Mouse (Mus musculus) CH12.LX (cell line): ENCODE data around the gene Dynll2. TPM values are rescaled to one million over a fixed set of nuclear protein-coding genes. Genes with fewer than 3 reads are reported as not detected.
"Not testable (repeated sequence)": the region's sequence is repeated elsewhere in the genome, so short reads cannot be mapped to it uniquely, and the experiment has no call there.

Experiments used
- DNase-seq: peaks from one replicate; pipeline ENCODE4 v3.0.0-alpha.2; 2013; ENCODE audit errors: extremely low read depth
- H3K27ac ChIP-seq: 2 replicates; pipeline ENCODE4 v1.5.1; 2012; ENCODE audit warnings: low read depth, mild to moderate bottlenecking, control low read depth, moderate library complexity; ENCODE audit not compliant: insufficient read depth
- H3K27me3 ChIP-seq: replicated peaks from 2 replicates; pipeline ENCODE3; 2012; ENCODE audit warnings: inconsistent platforms
- H3K36me3 ChIP-seq, 2 experiments: replicated peaks in 1 of 2; 2 replicates each; pipeline versions ENCODE3 to v1.6.1; 2012; ENCODE audit warnings: inconsistent platforms in 1 of 2, low read length in 1 of 2, mild to moderate bottlenecking in 1 of 2, mixed read lengths in 1 of 2, moderate library complexity in 1 of 2; ENCODE audit not compliant: control insufficient read depth in 1 of 2, insufficient read depth in 1 of 2
- H3K4me1 ChIP-seq, 2 experiments: 2 replicates each; pipeline ENCODE4 v1.6.1; 2012; ENCODE audit warnings: inconsistent platforms in 1 of 2, moderate library complexity in 1 of 2; ENCODE audit not compliant: insufficient read depth in 2 of 2, control insufficient read depth in 1 of 2
- H3K4me2 ChIP-seq: 2 replicates; pipeline ENCODE4 v1.6.1; 2012; ENCODE audit warnings: low read depth, mild to moderate bottlenecking, control low read depth; ENCODE audit not compliant: poor library complexity, insufficient read depth, severe bottlenecking
- H3K4me3 ChIP-seq, 3 experiments: fragments of 150-350 bp in 1 of 3; sonication (generic) in 1 of 3; replicated peaks in 1 of 3; 2 replicates each; pipeline versions ENCODE3 to v1.5.1; 2011 to 2012; ENCODE audit warnings: low read depth in 2 of 3, low read length in 2 of 3, mild to moderate bottlenecking in 2 of 3, moderate library complexity in 2 of 3, control low read depth in 1 of 3, improper control_type of control experiment in 1 of 3, inconsistent platforms in 1 of 3, mixed read lengths in 1 of 3; ENCODE audit not compliant: poor library complexity in 1 of 3
- H3K79me2 ChIP-seq: replicated peaks from 2 replicates; pipeline ENCODE4 v1.6.1; 2012; ENCODE audit warnings: mild to moderate bottlenecking, moderate library complexity; ENCODE audit not compliant: control insufficient read depth, poor library complexity, insufficient read depth, severe bottlenecking; ENCODE audit errors: extremely low read depth
- H3K9ac ChIP-seq: 2 replicates; pipeline ENCODE4 v1.6.1; 2012; ENCODE audit warnings: low read depth, mild to moderate bottlenecking, control low read depth, moderate library complexity; ENCODE audit not compliant: insufficient read depth
- H3K9me3 ChIP-seq: replicated peaks from 2 replicates; pipeline ENCODE3; 2012; ENCODE audit warnings: low read length, inconsistent platforms, mixed read lengths
- CHD1 ChIP-seq: IDR thresholded peaks from 2 replicates; pipeline ENCODE4 v1.6.1; 2012; ENCODE audit warnings: low read depth, low read length, improper control_type of control experiment, inconsistent platforms
- CHD2 ChIP-seq: IDR thresholded peaks from 2 replicates; pipeline ENCODE4 v1.6.1; 2011; ENCODE audit warnings: low read length, improper control_type of control experiment
- CTCF ChIP-seq, 2 experiments: IDR thresholded peaks in 1 of 2; conservative IDR thresholded peaks in 1 of 2; 2 replicates each; pipeline ENCODE4 v1.5.1; 2011 to 2012; ENCODE audit warnings: low read depth in 2 of 2, low read length in 2 of 2, improper control_type of control experiment in 1 of 2, inconsistent platforms in 1 of 2, mild to moderate bottlenecking in 1 of 2, moderate library complexity in 1 of 2
- E2F4 ChIP-seq: IDR thresholded peaks from 2 replicates; pipeline ENCODE4 v1.6.1; 2011; ENCODE audit warnings: low read depth, low read length, improper control_type of control experiment; ENCODE audit not compliant: insufficient replicate concordance
- ETS1 ChIP-seq: conservative IDR thresholded peaks from 2 replicates; pipeline ENCODE4 v1.6.1; 2012; ENCODE audit warnings: low read depth, mild to moderate bottlenecking, inconsistent platforms, low read length, improper control_type of control experiment, moderate library complexity
- GABPA ChIP-seq: IDR thresholded peaks from 2 replicates; pipeline ENCODE4 v1.6.1; 2012; ENCODE audit warnings: low read depth, low read length, improper control_type of control experiment, inconsistent platforms; ENCODE audit not compliant: insufficient replicate concordance
- HCFC1 ChIP-seq: IDR thresholded peaks from 2 replicates; pipeline ENCODE4 v1.6.1; 2012; ENCODE audit warnings: low read depth, mild to moderate bottlenecking, inconsistent platforms, low read length, improper control_type of control experiment
- IRF4 ChIP-seq: IDR thresholded peaks from 2 replicates; pipeline ENCODE4 v1.6.1; 2014; ENCODE audit warnings: low read depth, mild to moderate bottlenecking, inconsistent platforms, low read length, improper control_type of control experiment
- MAX ChIP-seq: IDR thresholded peaks from 2 replicates; pipeline ENCODE4 v1.6.1; 2011; ENCODE audit warnings: low read length, improper control_type of control experiment
- MEF2A ChIP-seq: IDR thresholded peaks from 2 replicates; pipeline ENCODE4 v1.6.1; 2014; ENCODE audit warnings: low read depth, mild to moderate bottlenecking, inconsistent platforms, low read length, improper control_type of control experiment, borderline replicate concordance
- MYC ChIP-seq: IDR thresholded peaks from 2 replicates; pipeline ENCODE4 v1.6.1; 2011; ENCODE audit warnings: low read depth, mild to moderate bottlenecking, improper control_type of control experiment, low read length
- NELFE ChIP-seq: IDR thresholded peaks from 2 replicates; pipeline ENCODE4 v1.6.1; 2011; ENCODE audit warnings: low read depth, low read length, improper control_type of control experiment
- POLR2AphosphoS2 ChIP-seq: IDR thresholded peaks from 2 replicates; pipeline ENCODE4 v1.6.1; 2011; ENCODE audit warnings: low read depth, low read length, improper control_type of control experiment
- RAD21 ChIP-seq: IDR thresholded peaks from 2 replicates; pipeline ENCODE4 v1.6.1; 2011; ENCODE audit warnings: low read depth, mild to moderate bottlenecking, low read length, improper control_type of control experiment, moderate library complexity
- RCOR1 ChIP-seq: conservative IDR thresholded peaks from 2 replicates; pipeline ENCODE4 v1.6.1; 2012; ENCODE audit warnings: low read depth, mild to moderate bottlenecking, inconsistent platforms, low read length, improper control_type of control experiment
- SMC3 ChIP-seq: IDR thresholded peaks from 2 replicates; pipeline ENCODE4 v1.6.1; 2011; ENCODE audit warnings: low read depth, low read length, improper control_type of control experiment
- TBP ChIP-seq: conservative IDR thresholded peaks from 2 replicates; pipeline ENCODE4 v1.6.1; 2011; ENCODE audit warnings: low read depth, low read length, improper control_type of control experiment
- TCF12 ChIP-seq: IDR thresholded peaks from 2 replicates; pipeline ENCODE4 v1.6.1; 2014; ENCODE audit warnings: low read depth, mild to moderate bottlenecking, inconsistent platforms, low read length, improper control_type of control experiment
- UBTF ChIP-seq: IDR thresholded peaks from 2 replicates; pipeline ENCODE4 v1.6.1; 2012; ENCODE audit warnings: low read depth, mild to moderate bottlenecking, inconsistent platforms, low read length, improper control_type of control experiment, moderate library complexity
- ZC3H11A ChIP-seq: IDR thresholded peaks from 2 replicates; pipeline ENCODE4 v1.6.1; 2012; ENCODE audit warnings: low read depth, mild to moderate bottlenecking, inconsistent platforms, low read length, improper control_type of control experiment
- ZKSCAN1 ChIP-seq: IDR thresholded peaks from 2 replicates; pipeline ENCODE4 v1.6.1; 2012; ENCODE audit warnings: low read depth, inconsistent platforms, low read length, improper control_type of control experiment, borderline replicate concordance
- ZMIZ1 ChIP-seq: IDR thresholded peaks from 2 replicates; pipeline ENCODE4 v1.6.1; 2012; ENCODE audit warnings: low read depth, mild to moderate bottlenecking, inconsistent platforms, low read length, improper control_type of control experiment
- ZNF384 ChIP-seq: IDR thresholded peaks from 2 replicates; pipeline ENCODE4 v1.6.1; 2012; ENCODE audit warnings: low read depth, low read length, improper control_type of control experiment, inconsistent platforms
- dilution Hi-C: fragments of 300-500 bp; cut with MboI; formaldehyde crosslinking; loops from 2 replicates; pipeline ENCODE4 v1.14.3; 2020; ENCODE audit warnings: low sequenced_read_pairs; ENCODE audit not compliant: extremely low pct_unique_long_range_greater_than_20kb, extremely low pct_ligation_motif_present
- in situ Hi-C: fragments of 300-500 bp; cut with MboI; formaldehyde crosslinking; loops from 3 replicates; pipeline ENCODE4 v1.14.3; 2019; ENCODE audit warnings: low sequenced_read_pairs, low pct_ligation_motif_present, low pct_unique_long_range_greater_than_20kb, mixed read lengths
- polyA plus RNA-seq: library from polyadenylated mRNA; unstranded; fragments of >175 nt; gene quantifications from 2 replicates; pipeline ENCODE4 v1.2.1, GENCODE M21; 2012; ENCODE audit warnings: low read depth; ENCODE audit not compliant: insufficient read length
- total RNA-seq, 2 experiments: library from RNA; depleted of rRNA; stranded (reverse); fragments of 300-350 nt in 1 of 2; fragments of >200 nt in 1 of 2; gene quantifications; 2 replicates each; pipeline ENCODE4 v1.2.3; 2012 to 2014

The Dynll2 gene
- total and polyA plus RNA-seq, 3 experiments = 14.0 to 147 (median 35.8) TPM

DNA sequence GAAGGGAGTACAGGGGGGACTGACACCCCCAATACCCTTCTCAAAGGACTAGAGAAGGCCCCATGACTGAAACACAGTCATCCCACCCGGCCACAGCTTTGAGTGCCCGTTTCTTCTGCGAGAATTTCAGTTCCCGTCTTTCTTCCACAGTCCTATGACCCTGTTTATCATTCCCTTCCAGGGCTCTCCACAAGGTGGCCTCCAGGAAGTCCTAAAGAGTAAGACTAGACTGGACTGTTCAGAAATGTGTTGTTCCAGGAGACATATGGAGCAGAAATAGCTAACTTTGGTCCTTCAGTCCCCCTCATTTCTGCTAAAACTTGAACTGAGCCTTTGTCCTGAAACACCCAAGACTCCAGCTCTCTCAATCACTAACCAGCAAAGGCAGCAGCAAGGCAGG, 8.4 kb downstream of the Dynll2 start:
- no peak for DNase-seq
- Histone ChIP-seq H3K4me2 (no peak overlapping the region), H3K9ac (no peak overlapping the region), H3K4me3 (no peak overlapping the region), H3K79me2 (peaks cover 3% of the 10 kb centered on the region), H3K36me3 (peaks cover 54 to 76% of the 10 kb centered on the region in 2 experiments), H3K27me3 (no peaks in the 10 kb centered on the region), H3K9me3 (no peaks in the 10 kb centered on the region), H3K27ac (no peak overlapping the region), H3K4me1 (peaks cover 5 to 17% of the 10 kb centered on the region in 2 experiments)
- in situ Hi-C loops (no loop called here), dilution Hi-C loops (no loop called here)
- no peak for TF ChIP-seq CHD1
- no peak for TF ChIP-seq POLR2AphosphoS2
- TF ChIP-seq MEF2A = no peak
- peak in 1 of 2 experiments; percentile 33; a peak in 3 of 4 replicates for TF ChIP-seq CTCF (conservative IDR thresholded peaks at IDR 0.05 in 1 of 2, IDR thresholded peaks at IDR 0.05 in 1 of 2; ENCODE audit: low read depth in 2 of 2, low read length in 2 of 2)
- no peak for TF ChIP-seq RAD21
- TF ChIP-seq IRF4 = no peak
- no peak for TF ChIP-seq ZC3H11A
- TF ChIP-seq SMC3 = peak; percentile 13
- no peak for TF ChIP-seq ZMIZ1
- TF ChIP-seq ZNF384 = no peak

DNA sequence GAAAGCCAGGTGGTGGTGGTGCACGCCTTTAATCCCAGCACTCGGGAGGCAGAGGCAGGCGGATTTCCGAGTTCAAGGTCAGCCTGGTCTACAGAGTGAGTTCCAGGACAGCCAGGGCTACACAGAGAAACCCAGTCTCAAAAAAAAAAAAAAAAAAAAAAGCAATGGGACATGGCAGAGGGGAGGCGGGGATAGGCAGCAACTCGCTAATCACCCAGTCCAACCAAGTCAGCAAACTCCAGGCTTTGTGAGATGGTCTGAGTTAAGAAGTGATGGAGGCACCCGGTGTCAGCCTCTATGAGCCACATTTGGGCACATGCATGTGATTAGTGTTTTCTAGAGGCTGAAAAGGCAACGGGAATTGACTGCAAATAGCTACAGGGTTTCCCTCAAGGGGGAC, 10.3 kb downstream of the Dynll2 start:
- H3K4me2 ChIP-seq, H3K79me2 ChIP-seq, H3K9ac ChIP-seq, DNase-seq, dilution Hi-C loops, H3K27me3 ChIP-seq, H3K27ac ChIP-seq, H3K9me3 ChIP-seq, H3K4me3 ChIP-seq, in situ Hi-C loops: not testable (repeated sequence)
- peaks cover 44 to 57% of the 10 kb centered on the region in 2 experiments for H3K36me3 ChIP-seq
- H3K4me1 ChIP-seq = peaks cover 2 to 11% of the 10 kb centered on the region in 2 experiments; a peak in 3 of 4 replicates

DNA sequence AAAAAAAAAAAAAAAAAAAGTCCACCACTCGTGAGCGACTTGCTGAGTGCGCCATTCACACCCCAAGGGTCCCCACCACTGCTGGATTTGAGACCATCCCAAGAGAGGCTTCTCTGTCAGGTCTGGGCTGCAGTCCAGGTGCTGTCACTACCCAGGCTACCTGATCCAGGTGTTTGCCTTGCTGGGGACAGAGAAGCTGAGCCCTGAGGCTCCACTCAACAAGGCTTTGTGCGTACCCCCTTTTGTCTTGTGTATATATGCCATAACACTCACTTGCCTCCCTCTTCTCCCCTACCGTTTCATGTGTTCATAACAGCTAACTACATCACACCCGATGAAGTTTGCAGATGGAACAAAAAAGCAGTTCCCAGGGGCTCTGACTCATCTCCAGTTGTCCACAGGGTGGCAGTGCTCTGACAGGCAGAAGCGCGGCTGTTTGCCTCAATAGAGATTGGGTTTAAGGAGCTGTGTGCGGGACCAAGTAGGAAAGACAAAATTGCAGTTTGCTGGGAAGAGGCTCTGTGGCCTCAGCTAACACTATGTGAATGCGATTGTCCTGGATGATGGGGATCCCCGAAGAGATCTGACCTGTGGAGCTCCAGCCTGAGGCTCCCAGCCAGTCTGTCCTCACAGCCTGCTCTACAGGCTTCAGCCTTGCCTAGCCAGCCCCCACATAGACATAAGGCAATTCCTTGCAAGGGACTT, 12.7 kb downstream of the Dynll2 start:
- peaks cover 2 to 11% of the 10 kb centered on the region in 2 experiments; a peak in 3 of 4 replicates for H3K4me1 ChIP-seq
- peaks cover 20 to 33% of the 10 kb centered on the region in 2 experiments for H3K36me3 ChIP-seq
- H3K79me2 ChIP-seq = no peaks in the 10 kb centered on the region
- no peak overlapping the region for H3K27ac ChIP-seq
- peak; percentile 80 for DNase-seq
- H3K9ac ChIP-seq = no peak overlapping the region
- H3K4me3 ChIP-seq = no peak overlapping the region
- no peaks in the 10 kb centered on the region for H3K9me3 ChIP-seq
- H3K4me2 ChIP-seq = no peak overlapping the region
- in situ Hi-C loops = no loop called here
- H3K27me3 ChIP-seq = peaks cover 22% of the 10 kb centered on the region
- dilution Hi-C loops = no loop called here
- TF ChIP-seq E2F4 = no peak
- TF ChIP-seq MYC = peak; percentile 49; the same call in 1 of the 2 replicates
- TF ChIP-seq IRF4 = peak; percentile 58; the same call in 1 of the 2 replicates
- no peak for TF ChIP-seq UBTF
- no peak for TF ChIP-seq MEF2A
- TF ChIP-seq TCF12 = peak; percentile 58; the same call in 1 of the 2 replicates
- TF ChIP-seq CTCF (conservative IDR thresholded peaks at IDR 0.05 in 1 of 2, IDR thresholded peaks at IDR 0.05 in 1 of 2; ENCODE audit: low read depth in 2 of 2, low read length in 2 of 2) = peak; percentile 43 to 98; a peak in 3 of 4 replicates
- TF ChIP-seq RAD21 = peak; percentile 91
- no peak for TF ChIP-seq ETS1
- no peak for TF ChIP-seq POLR2AphosphoS2
- TF ChIP-seq ZMIZ1 = no peak
- no peak; the same call in 1 of the 2 replicates for TF ChIP-seq NELFE
- no peak for TF ChIP-seq HCFC1
- TF ChIP-seq TBP = no peak
- no peak for TF ChIP-seq CHD2
- TF ChIP-seq MAX = no peak
- no peak for TF ChIP-seq RCOR1
- peak; percentile 97 for TF ChIP-seq SMC3
- no peak for TF ChIP-seq GABPA
- no peak for TF ChIP-seq ZKSCAN1
